ENCODE assay signal across 18 mouse cellular contexts in the genomic region with DNA sequence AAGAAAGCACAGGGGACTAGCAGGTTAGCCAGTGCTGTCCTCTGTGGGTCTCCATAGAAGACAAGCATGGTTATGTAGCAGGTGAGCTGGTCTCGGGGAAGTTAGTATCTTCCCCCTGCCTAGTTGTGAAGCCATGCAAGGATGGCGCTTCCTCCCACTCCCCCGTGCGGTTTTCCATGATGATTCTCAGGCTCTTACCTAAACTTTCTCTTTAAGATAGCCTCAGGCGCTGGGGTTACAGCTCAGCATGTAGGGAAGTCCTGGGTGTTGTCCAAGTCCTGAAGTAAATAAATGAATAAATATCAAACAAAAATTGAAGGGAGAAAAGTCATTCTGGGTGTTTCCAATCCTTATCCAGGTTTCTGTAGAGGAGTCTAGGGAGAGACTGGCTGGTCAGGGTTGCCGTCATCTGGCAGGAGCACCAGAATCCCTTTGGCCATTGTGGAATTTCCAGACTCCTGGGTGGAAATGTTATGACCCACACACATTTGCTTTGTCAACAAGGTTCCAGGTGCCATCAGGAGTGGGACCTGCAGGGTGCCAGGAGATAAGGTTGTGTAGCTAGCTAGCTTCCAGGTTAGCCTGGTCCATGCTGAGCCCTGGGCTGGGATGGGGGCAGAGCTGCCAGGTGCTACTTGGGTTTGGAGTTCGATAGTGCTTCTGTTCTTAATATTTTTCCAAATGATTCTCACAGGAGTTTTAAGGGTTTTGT. TPM values are rescaled to one million over a fixed set of nuclear protein-coding genes. Genes with fewer than 3 reads are reported as not detected.
DNase-seq lines count a peak whose midpoint lies in the region; ATAC-seq and TF ChIP-seq lines count a peak whose summit lies in the region.
"Had no signal": no experiment of that assay in that cellular context is flagged by ENCODE, and none has a peak within 500 bp of the region (broad histone marks: within the 10 kb centered on the region; RNA-seq: fewer than 3 reads in every experiment).

No protein-coding gene starts in this region.

- ATAC-seq in kidney, postnatal 0 days (replicated peaks; ENCODE audit: low FRiP score, low read depth), result no peak
- no peak for ATAC-seq in kidney, embryonic 14.5 days (ENCODE audit: low FRiP score, low TSS enrichment)
- no peak for ATAC-seq in embryonic facial prominence, embryonic 15.5 days (ENCODE audit: insufficient number of reproducible peaks, low FRiP score, low TSS enrichment, low read depth)
- ATAC-seq in liver, postnatal 0 days, result no peak
- no peak for ATAC-seq in hindbrain, embryonic 14.5 days (ENCODE audit: low FRiP score)
- ATAC-seq: intestine, embryonic 15.5 days had no signal

- no peaks in the 10 kb centered on the region for H3K9me3 ChIP-seq in kidney, postnatal 0 days (replicated peaks; ENCODE audit: low read length)
- H3K9me3 ChIP-seq in kidney, embryonic 14.5 days (ENCODE audit: control insufficient read depth, low read length), result no peaks in the 10 kb centered on the region
- no peaks in the 10 kb centered on the region for H3K9me3 ChIP-seq in embryonic facial prominence, embryonic 15.5 days (replicated peaks)
- H3K9me3 ChIP-seq in liver, postnatal 0 days (ENCODE audit: low read length), result no peaks in the 10 kb centered on the region
- no peaks in the 10 kb centered on the region for H3K9me3 ChIP-seq in limb, embryonic 10.5 days (replicated peaks)
- H3K9me3 ChIP-seq in hindbrain, embryonic 14.5 days (ENCODE audit: control insufficient read depth, low read length), result no peaks in the 10 kb centered on the region
- H3K9me3 ChIP-seq: forebrain, embryonic 12.5 days; hindbrain, embryonic 12.5 days; intestine, embryonic 15.5 days had no signal

- peak overlapping the region; percentile 48 for H3K27ac ChIP-seq in kidney, postnatal 0 days
- no peak overlapping the region for H3K27ac ChIP-seq in kidney, embryonic 14.5 days (ENCODE audit: low read depth, low read length)
- H3K27ac ChIP-seq in embryonic facial prominence, embryonic 15.5 days (replicated peaks), result 0 out of 2 replicates have a peak overlapping the region, but pooled peaks have one; percentile 89
- peak overlapping the region; percentile 29; the same call in 1 of the 2 replicates for H3K27ac ChIP-seq in liver, postnatal 0 days (ENCODE audit: low read depth)
- H3K27ac ChIP-seq in limb, embryonic 10.5 days, result no peak overlapping the region
- no peak overlapping the region for H3K27ac ChIP-seq in hindbrain, embryonic 14.5 days
- H3K27ac ChIP-seq: forebrain, embryonic 12.5 days; hindbrain, embryonic 12.5 days had no signal

- WGBS in kidney, postnatal 0 days, result 71% methylated on average over 7 of the region's 7 CpGs
- 82% methylated on average over 7 of the region's 7 CpGs for WGBS in kidney, embryonic 14.5 days
- WGBS in embryonic facial prominence, embryonic 15.5 days, result 80% methylated on average over 7 of the region's 7 CpGs
- WGBS in liver, postnatal 0 days (ENCODE audit: insufficient replicate concordance), result 78% methylated on average over 7 of the region's 7 CpGs
- 87% methylated on average over 7 of the region's 7 CpGs for WGBS in limb, embryonic 10.5 days
- WGBS in hindbrain, embryonic 14.5 days, result 89% methylated on average over 7 of the region's 7 CpGs

- H3K27me3 ChIP-seq in kidney, postnatal 0 days (ENCODE audit: insufficient read depth, low read length), result no peaks in the 10 kb centered on the region
- H3K27me3 ChIP-seq in kidney, embryonic 14.5 days (ENCODE audit: control insufficient read depth, insufficient read depth, low read length), result no peaks in the 10 kb centered on the region
- H3K27me3 ChIP-seq in embryonic facial prominence, embryonic 15.5 days, result no peaks in the 10 kb centered on the region
- H3K27me3 ChIP-seq in liver, postnatal 0 days (ENCODE audit: insufficient read depth, low read length), result no peaks in the 10 kb centered on the region
- no peaks in the 10 kb centered on the region for H3K27me3 ChIP-seq in limb, embryonic 10.5 days (ENCODE audit: low read depth, poor library complexity, severe bottlenecking)
- no peaks in the 10 kb centered on the region for H3K27me3 ChIP-seq in hindbrain, embryonic 14.5 days (ENCODE audit: control insufficient read depth, insufficient read depth, low read length)
- H3K27me3 ChIP-seq: forebrain, embryonic 12.5 days; hindbrain, embryonic 12.5 days; intestine, embryonic 15.5 days had no signal

- H3K9ac ChIP-seq in kidney, postnatal 0 days (ENCODE audit: low read depth, low read length), result no peak overlapping the region
- no peak overlapping the region for H3K9ac ChIP-seq in kidney, embryonic 14.5 days (ENCODE audit: low read depth, low read length)
- H3K9ac ChIP-seq in embryonic facial prominence, embryonic 15.5 days, result no peak overlapping the region
- H3K9ac ChIP-seq in liver, postnatal 0 days (replicated peaks), result no peak overlapping the region
- no peak overlapping the region for H3K9ac ChIP-seq in hindbrain, embryonic 14.5 days
- H3K9ac ChIP-seq: forebrain, embryonic 12.5 days; hindbrain, embryonic 12.5 days; intestine, embryonic 15.5 days had no signal

- TF ChIP-seq CTCF in kidney, postnatal 0 days (IDR thresholded peaks at IDR 0.05; ENCODE audit: low read depth), result no peak
- no peak for TF ChIP-seq CTCF in liver, postnatal 0 days (IDR thresholded peaks at IDR 0.05; ENCODE audit: low read depth)

- DNase-seq in cerebellum, adult 9-11 months, result peak; percentile 60
- no peak for DNase-seq in cerebellum, adult 11 months
- DNase-seq in kidney, postnatal 0 days (ENCODE audit: low spot score), result no peak
- no peak for DNase-seq in liver, postnatal 0 days
- no peak for DNase-seq in limb, embryonic 10.5 days (ENCODE audit: low spot score)
- no peak for DNase-seq in hindbrain, embryonic 14.5 days (ENCODE audit: low spot score)
- DNase-seq: gastrocnemius, postnatal 10 days; heart, postnatal 10 days; kidney, postnatal 10 days; left cerebral cortex, postnatal 4 days had no signal

- H3K4me1 ChIP-seq in kidney, postnatal 0 days (replicated peaks; ENCODE audit: insufficient read depth, low read length), result peaks cover 51% of the 10 kb centered on the region
- peaks cover 40% of the 10 kb centered on the region for H3K4me1 ChIP-seq in kidney, embryonic 14.5 days (ENCODE audit: control insufficient read depth, insufficient read depth, low read length)
- peaks cover 51% of the 10 kb centered on the region for H3K4me1 ChIP-seq in embryonic facial prominence, embryonic 15.5 days
- H3K4me1 ChIP-seq in liver, postnatal 0 days (ENCODE audit: insufficient read depth), result peaks cover 59% of the 10 kb centered on the region
- H3K4me1 ChIP-seq in limb, embryonic 10.5 days, result peaks cover 40% of the 10 kb centered on the region
- peaks cover 36% of the 10 kb centered on the region for H3K4me1 ChIP-seq in hindbrain, embryonic 14.5 days (replicated peaks; ENCODE audit: control insufficient read depth, insufficient read depth, low read length)

- TF ChIP-seq EP300 in liver, postnatal 0 days (IDR thresholded peaks at IDR 0.05; ENCODE audit: low read depth), result no peak

- H3K36me3 ChIP-seq in kidney, postnatal 0 days (ENCODE audit: insufficient read depth, low read length), result peaks cover 11% of the 10 kb centered on the region; the same call in 1 of the 2 replicates
- peaks cover 10% of the 10 kb centered on the region for H3K36me3 ChIP-seq in kidney, embryonic 14.5 days (ENCODE audit: control insufficient read depth, insufficient read depth, low read length)
- H3K36me3 ChIP-seq in embryonic facial prominence, embryonic 15.5 days, result peaks cover 12% of the 10 kb centered on the region
- H3K36me3 ChIP-seq in liver, postnatal 0 days (replicated peaks; ENCODE audit: insufficient read depth, low read length), result peaks cover 8% of the 10 kb centered on the region
- H3K36me3 ChIP-seq in limb, embryonic 10.5 days, result peaks cover 42% of the 10 kb centered on the region
- H3K36me3 ChIP-seq in hindbrain, embryonic 14.5 days (replicated peaks; ENCODE audit: control insufficient read depth, insufficient read depth), result peaks cover 26% of the 10 kb centered on the region

- H3K4me2 ChIP-seq in kidney, postnatal 0 days (ENCODE audit: low read length), result no peak overlapping the region
- no peak overlapping the region for H3K4me2 ChIP-seq in kidney, embryonic 14.5 days (replicated peaks; ENCODE audit: low read depth, low read length)
- no peak overlapping the region for H3K4me2 ChIP-seq in embryonic facial prominence, embryonic 15.5 days (replicated peaks)
- no peak overlapping the region for H3K4me2 ChIP-seq in liver, postnatal 0 days (ENCODE audit: low read depth, low read length)
- H3K4me2 ChIP-seq in hindbrain, embryonic 14.5 days (replicated peaks), result no peak overlapping the region
- H3K4me2 ChIP-seq: forebrain, embryonic 12.5 days; hindbrain, embryonic 12.5 days; intestine, embryonic 15.5 days had no signal

- no peak overlapping the region for H3K4me3 ChIP-seq in kidney, postnatal 0 days (replicated peaks; ENCODE audit: low read depth, low read length)
- no peak overlapping the region for H3K4me3 ChIP-seq in kidney, embryonic 14.5 days (ENCODE audit: low read length)
- no peak overlapping the region for H3K4me3 ChIP-seq in embryonic facial prominence, embryonic 15.5 days (replicated peaks)
- H3K4me3 ChIP-seq in liver, postnatal 0 days (ENCODE audit: low read depth, low read length), result no peak overlapping the region
- no peak overlapping the region for H3K4me3 ChIP-seq in limb, embryonic 10.5 days
- no peak overlapping the region for H3K4me3 ChIP-seq in hindbrain, embryonic 14.5 days (replicated peaks; ENCODE audit: low read length)
- H3K4me3 ChIP-seq: forebrain, embryonic 12.5 days; hindbrain, embryonic 12.5 days; intestine, embryonic 15.5 days had no signal

RNA-seq across cellular contexts. Expression of a gene that starts 5.3 kb away (rescaled TPM):
- 0.34 and 0.40 TPM in 2 replicates for polyA plus RNA-seq in kidney, postnatal 0 days (2015; fragmentation: Nextera tagmentation; extraction: Ambion mirVana)
- 0.92 and 1.4 TPM in 2 replicates for polyA plus RNA-seq in kidney, embryonic 14.5 days (2014; fragmentation: Nextera tagmentation; extraction: Ambion mirVana)
- 1.3 and 1.4 TPM in 2 replicates for polyA plus RNA-seq in embryonic facial prominence, embryonic 15.5 days (2015; fragmentation: Nextera tagmentation; extraction: Ambion mirVana)
- polyA plus RNA-seq in liver, postnatal 0 days (2015; fragmentation: Nextera tagmentation; extraction: Ambion mirVana), result 0.12 and 0.31 TPM in 2 replicates
- polyA plus RNA-seq in limb, embryonic 10.5 days (2016; fragmentation: Nextera tagmentation; extraction: Ambion mirVana), result 1.1 and 1.4 TPM in 2 replicates
- polyA plus RNA-seq in hindbrain, embryonic 14.5 days (2014; fragmentation: Nextera tagmentation; extraction: Ambion mirVana), result 0.69 and 1.4 TPM in 2 replicates
- polyA plus RNA-seq: frontal cortex, adult 2 months; lung, adult 2 months had no signal

RNA-seq across cellular contexts. Expression of a gene that starts 19.2 kb away (rescaled TPM):
- polyA plus RNA-seq in kidney, postnatal 0 days (2015; fragmentation: Nextera tagmentation; extraction: Ambion mirVana), result 26.5 and 27.7 TPM in 2 replicates
- polyA plus RNA-seq in kidney, embryonic 14.5 days (2014; fragmentation: Nextera tagmentation; extraction: Ambion mirVana), result 19.1 and 21.1 TPM in 2 replicates
- 56.3 and 58.9 TPM in 2 replicates for polyA plus RNA-seq in embryonic facial prominence, embryonic 15.5 days (2015; fragmentation: Nextera tagmentation; extraction: Ambion mirVana)
- 10.4 and 10.5 TPM in 2 replicates for polyA plus RNA-seq in liver, postnatal 0 days (2015; fragmentation: Nextera tagmentation; extraction: Ambion mirVana)
- polyA plus RNA-seq in limb, embryonic 10.5 days (2016; fragmentation: Nextera tagmentation; extraction: Ambion mirVana), result 25.6 and 29.5 TPM in 2 replicates
- 42.1 and 43.7 TPM in 2 replicates for polyA plus RNA-seq in hindbrain, embryonic 14.5 days (2014; fragmentation: Nextera tagmentation; extraction: Ambion mirVana)

RNA-seq across cellular contexts. Expression of a gene that starts 57.2 kb away (rescaled TPM):
- polyA plus RNA-seq in kidney, postnatal 0 days (2015; fragmentation: Nextera tagmentation; extraction: Ambion mirVana), result not detected in 2 replicates
- not detected in 2 replicates for polyA plus RNA-seq in kidney, embryonic 14.5 days (2014; fragmentation: Nextera tagmentation; extraction: Ambion mirVana)
- polyA plus RNA-seq in embryonic facial prominence, embryonic 15.5 days (2015; fragmentation: Nextera tagmentation; extraction: Ambion mirVana), result 6.0 and 7.2 TPM in 2 replicates
- polyA plus RNA-seq in liver, postnatal 0 days (2015; fragmentation: Nextera tagmentation; extraction: Ambion mirVana), result not detected in 2 replicates
- polyA plus RNA-seq in limb, embryonic 10.5 days (2016; fragmentation: Nextera tagmentation; extraction: Ambion mirVana), result not detected in 2 replicates
- 0.47 and 0.62 TPM in 2 replicates for polyA plus RNA-seq in hindbrain, embryonic 14.5 days (2014; fragmentation: Nextera tagmentation; extraction: Ambion mirVana)
- polyA plus RNA-seq: intestine, embryonic 15.5 days; lung, adult 2 months; stomach, postnatal 0 days had no signal

Comparison
In these comparisons a context has a peak if more than half of its experiments do, and no peak if none do; other contexts are left out.
1. H3K27ac ChIP-seq: peak in kidney, postnatal 0 days (single experiment), embryonic facial prominence, embryonic 15.5 days (single experiment) and liver, postnatal 0 days (single experiment); none in kidney, embryonic 14.5 days (single experiment), limb, embryonic 10.5 days (single experiment) and hindbrain, embryonic 14.5 days (single experiment).